Mouse (Mus musculus): Measurements from ENCODE around the gene Cox7a2l. TPM values are rescaled to one million over a fixed set of nuclear protein-coding genes. Genes with fewer than 3 reads are reported as not detected.

The Cox7a2l gene
- polyA plus RNA-seq (2014; fragmentation: Illumina TruSeq; extraction: RNeasy Lipid Tissue Mini Kit (QIAGEN cat#74804); ENCODE audit: low read depth, low replicate concordance) = 367 TPM

GRCm38 (mm10) chr17:83517280-83518015 lies at the start of gene Cox7a2l:
Gene Cox7a2l, minus strand, starts transcription at chr17:83517330.

Other genes starting within 250 kb of the Cox7a2l start
- 59.7 TPM for gene Eml4, start 166.4 kb downstream of the Cox7a2l start, polyA plus RNA-seq (2014; fragmentation: Illumina TruSeq; extraction: RNeasy Lipid Tissue Mini Kit (QIAGEN cat#74804); ENCODE audit: low read depth, low replicate concordance)
- gene Kcng3, start 114.6 kb upstream of the Cox7a2l start, polyA plus RNA-seq (2014; fragmentation: Illumina TruSeq; extraction: RNeasy Lipid Tissue Mini Kit (QIAGEN cat#74804); ENCODE audit: low read depth, low replicate concordance) = 0.38 TPM
- gene Mta3, start 188.8 kb upstream of the Cox7a2l start, polyA plus RNA-seq (2014; fragmentation: Illumina TruSeq; extraction: RNeasy Lipid Tissue Mini Kit (QIAGEN cat#74804); ENCODE audit: low read depth, low replicate concordance) = 13.1 TPM

All from sigmoid colon, adult 10 weeks (tissue).